Mouse (Mus musculus) B cell, adult 2 months (primary cell): ENCODE data around the gene Rtn4ip1.

Source experiments
- DNase-seq, 2 experiments: peaks; one replicate each; pipeline ENCODE4 v3.0.0; 2022

Gene Rtn4ip1

GRCm38 (mm10) chr10:44003551-44004151, 102.0 kb downstream of the Rtn4ip1 start:
- DNase-seq, result peak; percentile 80 to 84

GRCm38 (mm10) chr10:44004221-44004751, 102.7 kb downstream of the Rtn4ip1 start:
- DNase-seq, result no peak

- DNase-seq, result peak; percentile 52 to 53
Measured at GRCm38 (mm10) chr10:44005677-44006641, 104.4 kb downstream of the Rtn4ip1 start.
